Mouse (Mus musculus) C2C12 (cell line): ENCODE data around the gene S100a11. TPM values are rescaled to one million over a fixed set of nuclear protein-coding genes. Genes with fewer than 3 reads are reported as not detected.
A peak's percentile ranks its signal among the peaks of the same experiment; 100 is the strongest.

Experiments
- H3K27me3 ChIP-seq: one replicate; pipeline ENCODE4 v1.6.1; 2011; ENCODE audit not compliant: control insufficient read depth, insufficient read depth, insufficient read length
- H3K36me3 ChIP-seq: one replicate; pipeline ENCODE4 v1.6.1; 2011; ENCODE audit not compliant: control insufficient read depth, insufficient read depth
- H3K4me3 ChIP-seq: one replicate; pipeline ENCODE4 v1.5.1; 2011; ENCODE audit warnings: mild to moderate bottlenecking, control low read depth; ENCODE audit not compliant: poor library complexity, insufficient read depth, severe bottlenecking
- H3K79me2 ChIP-seq: one replicate; pipeline ENCODE4 v1.6.1; 2011; ENCODE audit not compliant: control insufficient read depth, insufficient read depth
- H3K79me3 ChIP-seq: one replicate; pipeline ENCODE4 v1.6.1; 2011; ENCODE audit warnings: low read depth, control low read depth
- H3ac ChIP-seq: one replicate; pipeline ENCODE3; 2011; ENCODE audit warnings: low read depth; ENCODE audit not compliant: control insufficient read depth, insufficient read length
- FOSL1 ChIP-seq: IDR thresholded peaks from one replicate; pipeline ENCODE4 v1.8.0; 2011; ENCODE audit warnings: mild to moderate bottlenecking, low read length; ENCODE audit not compliant: poor library complexity, insufficient read depth, severe bottlenecking
- MAX ChIP-seq: IDR thresholded peaks from one replicate; pipeline ENCODE4 v1.6.1; 2011; ENCODE audit warnings: mild to moderate bottlenecking, control low read depth
- MYOD1 ChIP-seq: IDR thresholded peaks from one replicate; pipeline ENCODE4 v1.6.1; 2011; ENCODE audit warnings: low read depth; ENCODE audit not compliant: control insufficient read depth, insufficient read length
- MYOG ChIP-seq: IDR thresholded peaks from one replicate; pipeline ENCODE4 v1.6.1; 2011; ENCODE audit not compliant: control insufficient read depth, insufficient read length; ENCODE audit errors: extremely low read depth
- USF1 ChIP-seq: IDR thresholded peaks from one replicate; pipeline ENCODE4 v1.6.1; 2011; ENCODE audit warnings: low read depth, mild to moderate bottlenecking, control low read depth, moderate library complexity
- polyA plus RNA-seq: library from polyadenylated mRNA; unstranded; fragments of >200 nt; fragmentation: generic; extraction: Trizol; gene quantifications from one replicate; pipeline ENCODE4 v1.2.1, GENCODE M21; 2012; ENCODE audit warnings: missing spikeins

The S100a11 gene
- polyA plus RNA-seq, 1 experiment: 3,212 TPM

DNA sequence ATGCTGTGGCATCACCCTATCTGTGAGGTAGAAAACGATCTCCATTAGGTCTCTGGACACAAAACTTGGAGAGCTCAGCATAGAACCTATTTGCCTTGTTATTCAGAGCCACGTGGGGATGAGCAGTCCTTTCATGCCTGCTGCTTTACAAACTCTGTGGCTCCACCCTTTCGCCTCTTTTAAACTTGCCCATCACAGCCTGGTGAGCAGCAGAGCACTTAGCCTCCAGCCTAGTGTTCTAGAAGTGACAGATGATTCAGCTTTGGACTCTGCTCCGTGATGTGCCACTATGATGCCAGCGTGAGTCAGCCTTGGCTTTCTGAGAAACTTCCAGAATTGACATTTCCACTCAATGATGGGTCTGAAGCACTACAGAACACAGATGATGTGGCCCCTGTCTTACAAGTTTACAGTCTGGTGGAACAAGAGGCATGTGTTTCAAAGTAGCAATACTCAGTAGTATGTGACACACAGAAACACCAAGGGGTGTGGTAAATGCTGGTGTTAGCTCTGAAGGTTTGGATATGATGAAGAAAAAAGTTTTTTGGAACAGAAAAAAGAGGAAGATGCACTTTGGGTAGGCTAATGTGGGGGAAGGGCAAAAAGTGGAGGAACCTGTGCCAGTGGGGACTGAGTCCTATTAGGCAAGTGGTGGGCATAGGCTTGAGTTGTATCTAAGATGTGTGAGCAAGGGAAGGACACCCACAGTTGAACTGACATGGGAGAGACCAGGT is 51.9 kb downstream of the S100a11 start:
- Histone ChIP-seq H3ac (no peak overlapping the region), H3K79me2 (no peaks in the 10 kb centered on the region), H3K36me3 (no peaks in the 10 kb centered on the region)

More for the DNA sequence above, 51.9 kb downstream of the S100a11 start:
- peak; percentile 96 for TF ChIP-seq MAX
- TF ChIP-seq MYOD1: peak; percentile 5
- peak; percentile 87 for TF ChIP-seq FOSL1
- peak; percentile 84 for TF ChIP-seq USF1
- no peak for TF ChIP-seq MYOG
- Histone ChIP-seq H3K27me3 (no peaks in the 10 kb centered on the region), H3K79me3 (no peaks in the 10 kb centered on the region), H3K4me3 (no peak overlapping the region)

Other genes starting within 250 kb of the S100a11 start
- not detected for gene Flg, start 247.0 kb upstream of the S100a11 start, polyA plus RNA-seq
- not detected for gene Hrnr, start 200.7 kb upstream of the S100a11 start, polyA plus RNA-seq
- not detected for gene Rptn, start 126.8 kb upstream of the S100a11 start, polyA plus RNA-seq
- gene Tchh, start 78.2 kb upstream of the S100a11 start, polyA plus RNA-seq: 0.04 TPM
- gene Tchhl1, start 51.7 kb upstream of the S100a11 start, polyA plus RNA-seq: not detected
- gene S100a10, start 34.6 kb downstream of the S100a11 start, polyA plus RNA-seq: 1,750 TPM
- not detected for gene Tdpoz2, start 132.2 kb downstream of the S100a11 start, polyA plus RNA-seq
- not detected for gene Tdpoz1, start 155.8 kb downstream of the S100a11 start, polyA plus RNA-seq
- gene Gm37596, start 172.6 kb downstream of the S100a11 start, polyA plus RNA-seq: not detected